Mouse (Mus musculus) cortical plate, adult 2 months (tissue): ENCODE results near the gene Stub1.

ENCODE experiments used
- CTCF ChIP-seq: fragments of 200-500 bp; IDR thresholded peaks from 2 replicates; pipeline ENCODE4 v1.5.1; 2011; ENCODE audit warnings: mild to moderate bottlenecking, control low read depth, low read length; ENCODE audit not compliant: insufficient read depth; ENCODE audit errors: extremely low read depth
- POLR2A ChIP-seq: fragments of 200-500 bp; IDR thresholded peaks from 2 replicates; pipeline ENCODE4 v1.6.1; 2011; ENCODE audit warnings: mild to moderate bottlenecking, low read length, control low read depth; ENCODE audit not compliant: insufficient read depth; ENCODE audit errors: extremely low read depth

DNA sequence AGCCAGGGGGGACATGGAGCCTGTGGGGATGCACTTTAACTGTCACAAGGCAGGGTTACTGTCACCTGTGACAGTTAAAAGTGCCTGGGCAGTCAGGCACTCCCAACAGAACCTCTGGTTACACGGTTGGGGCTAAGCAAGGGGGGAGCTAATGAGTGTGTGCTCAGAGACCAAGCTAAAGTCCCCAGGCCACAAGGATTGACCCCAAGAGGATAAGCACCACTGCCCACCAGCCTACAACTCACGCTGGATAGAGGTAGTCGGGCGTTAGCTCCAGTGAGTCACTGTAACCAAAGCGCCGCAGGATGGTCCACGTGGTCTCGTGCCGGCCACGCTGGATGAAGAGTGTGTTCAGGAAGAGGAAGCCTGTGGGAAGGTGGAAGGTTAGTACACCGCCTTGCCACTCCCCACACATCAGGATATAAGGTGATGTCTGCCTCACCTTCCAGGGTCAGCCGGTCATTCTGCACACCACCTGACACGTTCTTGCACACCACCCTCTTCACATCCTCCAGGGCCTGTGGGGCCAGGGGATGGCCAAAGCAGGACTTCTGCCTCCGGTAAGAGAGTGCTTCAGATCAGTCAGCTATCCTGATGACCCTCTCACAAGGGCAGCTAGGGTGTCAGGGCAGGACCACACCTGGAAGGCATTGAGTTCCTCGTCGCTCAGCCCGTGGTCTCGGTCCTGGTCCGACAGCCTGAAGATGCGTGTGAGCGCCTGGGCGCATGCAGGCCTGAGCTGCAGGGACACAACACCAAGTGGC is 8.1 kb upstream of the Stub1 start, which contains the start of gene Gm20683:
- TF ChIP-seq POLR2A (no peak), CTCF (no peak)
